Mouse (Mus musculus): ENCODE results near the gene Hoxa1.

DNA sequence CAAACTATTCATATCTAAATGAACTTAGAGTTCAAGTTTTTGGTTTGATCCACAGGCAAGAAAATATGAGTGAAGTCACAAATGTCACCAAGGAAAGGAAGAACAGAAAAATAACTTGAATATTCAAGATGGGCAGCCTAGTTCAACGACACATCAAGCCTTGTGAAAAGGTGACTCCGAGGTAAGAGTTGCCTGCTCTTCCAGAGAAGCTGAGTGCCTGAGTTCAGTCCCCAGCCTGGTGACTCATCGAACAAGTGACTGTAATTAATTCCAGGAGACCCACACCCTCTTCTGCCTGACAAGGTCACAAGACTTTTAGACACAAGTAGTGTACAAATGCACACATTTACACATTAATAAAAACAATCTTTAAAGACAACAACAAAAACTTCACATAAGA is 51.4 kb downstream of the Hoxa1 start:
- no peak for TF ChIP-seq MXI1 (IDR thresholded peaks at IDR 0.05; ENCODE audit: low read depth, low read length)
- TF ChIP-seq POLR2AphosphoS2 (IDR thresholded peaks at IDR 0.05; ENCODE audit: low read depth, low read length) = no peak
- no peak for TF ChIP-seq SMC3 (IDR thresholded peaks at IDR 0.05; ENCODE audit: low read depth, low read length)
- no peak for TF ChIP-seq CTCF (conservative IDR thresholded peaks at IDR 0.05 in 1 of 2, IDR thresholded peaks at IDR 0.05 in 1 of 2; ENCODE audit: low read depth in 2 of 2, low read length in 2 of 2)
- no peak for TF ChIP-seq USF2 (conservative IDR thresholded peaks at IDR 0.05; ENCODE audit: low read depth, low read length)
